Mouse (Mus musculus): ENCODE results near the gene Kpna4. TPM values are rescaled to one million over a fixed set of nuclear protein-coding genes. Genes with fewer than 3 reads are reported as not detected.

Gene Kpna4
- polyA plus RNA-seq (2012; rRNA removed) = 32.1 and 40.3 TPM in 2 replicates

GRCm38 (mm10) chr3:69126509-69127345 is at the start of gene Kpna4:
TSS of gene Kpna4 (minus strand) at chr3:69127113.
- DNase-seq (ENCODE audit: low read depth) = peak; percentile 99
- TF ChIP-seq CTCF (IDR thresholded peaks at IDR 0.05; ENCODE audit: borderline replicate concordance, extremely low read depth, insufficient read depth, insufficient read length) (no peak), POLR2A (IDR thresholded peaks at IDR 0.05; ENCODE audit: borderline replicate concordance, extremely low read depth, insufficient read depth, insufficient read length, poor library complexity, severe bottlenecking) (peak; percentile 83)

DNA sequence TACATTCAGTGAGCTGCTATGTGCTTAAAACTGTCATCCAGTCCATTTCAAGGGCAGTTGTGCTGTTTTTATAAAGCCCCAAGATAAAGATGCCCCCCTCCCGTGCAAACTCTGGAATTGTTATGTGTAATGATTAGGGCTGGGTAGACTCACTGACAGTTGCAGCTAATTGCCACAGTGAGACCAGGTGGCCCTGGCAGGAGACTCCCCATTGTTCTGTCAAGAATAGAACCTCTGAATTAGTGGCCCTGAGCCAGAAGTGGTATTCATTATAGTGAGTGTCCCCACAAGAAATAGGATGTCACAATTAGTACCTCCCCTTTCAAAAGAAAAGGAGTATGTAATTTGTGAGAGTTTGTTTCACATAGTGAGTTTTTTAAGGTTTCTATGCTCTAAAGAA is 48.3 kb upstream of the Kpna4 start:
- TF ChIP-seq CTCF (IDR thresholded peaks at IDR 0.05; ENCODE audit: borderline replicate concordance, extremely low read depth, insufficient read depth, insufficient read length) (no peak), POLR2A (IDR thresholded peaks at IDR 0.05; ENCODE audit: borderline replicate concordance, extremely low read depth, insufficient read depth, insufficient read length, poor library complexity, severe bottlenecking) (no peak)
- DNase-seq (ENCODE audit: low read depth) = peak; percentile 67

DNA sequence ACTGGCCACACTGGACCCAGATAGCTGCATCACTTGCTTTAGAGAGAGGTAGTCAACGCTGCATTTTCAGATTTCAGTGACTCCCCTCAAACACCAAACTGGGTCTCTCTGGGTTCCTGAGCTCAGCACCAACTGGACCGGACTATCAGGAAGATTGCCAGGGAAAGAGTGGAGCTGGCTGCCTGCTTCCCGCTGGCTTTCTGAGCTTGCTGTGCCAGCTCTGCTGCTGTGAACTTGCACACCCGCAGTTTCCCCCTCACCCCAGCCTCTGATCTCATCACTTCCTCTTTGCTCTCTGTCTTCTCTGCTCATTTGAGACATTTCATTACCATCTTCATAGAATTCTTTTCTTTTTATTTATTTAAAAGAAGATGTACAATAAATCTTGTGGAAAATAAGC is 44.2 kb upstream of the Kpna4 start:
- DNase-seq (ENCODE audit: low read depth) = no peak
- TF ChIP-seq CTCF (IDR thresholded peaks at IDR 0.05; ENCODE audit: borderline replicate concordance, extremely low read depth, insufficient read depth, insufficient read length) (no peak), POLR2A (IDR thresholded peaks at IDR 0.05; ENCODE audit: borderline replicate concordance, extremely low read depth, insufficient read depth, insufficient read length, poor library complexity, severe bottlenecking) (no peak)

DNA sequence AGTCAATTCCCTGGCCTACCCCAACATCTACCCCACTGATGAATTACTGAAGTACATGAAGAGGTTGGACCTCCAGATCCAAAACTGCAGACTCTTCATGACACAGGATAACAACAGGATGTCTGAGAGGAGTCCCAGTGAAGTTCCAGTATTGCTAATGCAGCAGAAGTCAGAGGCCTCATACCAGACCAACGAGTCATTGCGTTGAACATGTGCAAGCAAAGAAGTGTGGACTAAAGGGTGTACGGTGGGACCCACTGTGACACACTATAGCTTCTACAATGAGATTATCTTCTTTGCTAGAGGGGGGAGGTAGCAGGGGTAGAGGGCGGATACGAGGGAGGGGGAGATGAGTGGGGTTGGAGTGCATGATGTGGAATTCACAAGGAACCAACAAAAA is 42.9 kb upstream of the Kpna4 start:
- DNase-seq (ENCODE audit: low read depth) = no peak
- TF ChIP-seq POLR2A (IDR thresholded peaks at IDR 0.05; ENCODE audit: borderline replicate concordance, extremely low read depth, insufficient read depth, insufficient read length, poor library complexity, severe bottlenecking) (no peak), CTCF (IDR thresholded peaks at IDR 0.05; ENCODE audit: borderline replicate concordance, extremely low read depth, insufficient read depth, insufficient read length) (no peak)

DNA sequence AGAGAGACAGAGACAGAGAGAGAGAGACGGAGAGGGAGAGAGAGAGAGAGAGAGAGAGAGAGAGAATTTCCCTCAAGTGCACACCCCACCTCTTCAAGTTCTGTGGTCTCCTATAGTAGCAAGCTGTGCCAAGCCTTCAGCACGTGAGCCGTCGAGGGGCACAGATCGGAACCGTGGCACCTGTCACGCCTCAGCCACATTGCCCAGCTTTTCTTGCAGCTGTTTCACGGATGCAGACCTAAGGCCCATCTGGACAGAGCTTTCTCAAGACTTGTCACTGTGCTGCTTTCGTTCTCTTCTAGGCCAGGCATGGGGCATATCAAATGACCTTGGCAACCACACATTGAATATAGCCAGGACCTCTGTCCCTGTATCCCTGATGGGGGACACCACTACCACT is 41.8 kb upstream of the Kpna4 start:
- TF ChIP-seq POLR2A (IDR thresholded peaks at IDR 0.05; ENCODE audit: borderline replicate concordance, extremely low read depth, insufficient read depth, insufficient read length, poor library complexity, severe bottlenecking) (no peak), CTCF (IDR thresholded peaks at IDR 0.05; ENCODE audit: borderline replicate concordance, extremely low read depth, insufficient read depth, insufficient read length) (no peak)

DNA sequence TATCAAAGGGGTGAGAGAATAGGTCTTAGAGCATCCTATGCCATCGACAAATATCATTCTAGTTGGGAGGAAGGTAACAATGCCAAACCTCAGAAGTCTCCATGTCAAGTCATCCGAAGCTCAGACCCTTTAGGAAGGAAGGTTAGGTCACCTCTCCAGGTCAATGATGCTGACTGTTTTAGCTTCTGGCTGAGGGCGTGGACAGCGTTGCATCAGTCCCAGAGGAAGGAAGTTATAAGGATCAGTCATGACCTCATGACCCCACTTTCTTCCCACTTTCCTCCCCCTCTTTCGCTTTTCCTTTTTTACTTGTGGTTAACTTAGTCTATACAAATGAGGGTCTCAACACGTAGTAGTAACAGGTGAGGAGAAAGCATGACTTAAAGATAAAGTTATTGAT is 36.1 kb upstream of the Kpna4 start:
- TF ChIP-seq POLR2A (IDR thresholded peaks at IDR 0.05; ENCODE audit: borderline replicate concordance, extremely low read depth, insufficient read depth, insufficient read length, poor library complexity, severe bottlenecking) (no peak), CTCF (IDR thresholded peaks at IDR 0.05; ENCODE audit: borderline replicate concordance, extremely low read depth, insufficient read depth, insufficient read length) (no peak)

More for the DNA sequence above, 41.8 kb upstream of the Kpna4 start:
- no peak for DNase-seq (ENCODE audit: low read depth)

DNA sequence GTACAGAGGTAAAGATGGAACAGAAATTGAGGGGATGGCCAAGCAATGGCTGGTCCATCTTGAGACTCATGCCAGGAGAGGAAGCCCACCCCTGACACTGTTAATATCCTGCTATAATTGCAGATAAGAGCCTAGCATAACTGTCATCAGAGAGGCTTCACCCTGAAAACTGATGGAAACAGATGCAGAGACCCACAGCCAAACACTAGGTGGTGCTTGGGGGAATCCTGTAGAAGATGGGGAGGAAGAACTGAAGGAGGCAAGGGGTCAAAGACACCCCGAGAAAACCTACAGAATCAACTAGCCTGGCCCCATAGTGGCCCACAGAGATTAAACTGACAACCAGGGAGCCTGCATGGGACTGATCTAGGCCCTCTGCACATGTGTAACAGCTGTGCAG is 33.5 kb upstream of the Kpna4 start:
- TF ChIP-seq CTCF (IDR thresholded peaks at IDR 0.05; ENCODE audit: borderline replicate concordance, extremely low read depth, insufficient read depth, insufficient read length) (no peak), POLR2A (IDR thresholded peaks at IDR 0.05; ENCODE audit: borderline replicate concordance, extremely low read depth, insufficient read depth, insufficient read length, poor library complexity, severe bottlenecking) (no peak)

More for the DNA sequence above, 36.1 kb upstream of the Kpna4 start:
- no peak for DNase-seq (ENCODE audit: low read depth)

DNA sequence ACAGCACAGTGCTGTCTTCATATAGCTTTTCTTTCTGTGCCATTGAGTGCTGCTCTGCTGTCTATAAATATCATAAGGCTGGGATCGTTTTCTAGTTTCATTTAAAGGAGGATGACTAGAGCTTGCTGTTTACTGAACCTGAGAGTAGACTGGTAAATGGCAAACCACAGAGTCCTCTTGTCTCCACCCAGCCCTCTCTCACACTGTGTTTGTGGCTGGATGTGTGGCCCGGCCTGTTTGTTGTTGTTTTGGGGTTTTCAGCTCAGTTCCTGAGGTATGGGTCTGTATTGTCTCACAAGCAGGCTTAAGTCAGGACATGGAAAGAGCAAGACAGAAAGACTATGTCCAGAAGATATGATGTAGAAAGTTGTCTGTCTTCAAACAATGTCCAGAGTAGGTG is 32.6 kb upstream of the Kpna4 start:
- no peak for DNase-seq (ENCODE audit: low read depth)
- TF ChIP-seq CTCF (IDR thresholded peaks at IDR 0.05; ENCODE audit: borderline replicate concordance, extremely low read depth, insufficient read depth, insufficient read length) = no peak
- TF ChIP-seq POLR2A (IDR thresholded peaks at IDR 0.05; ENCODE audit: borderline replicate concordance, extremely low read depth, insufficient read depth, insufficient read length, poor library complexity, severe bottlenecking) = no peak

More for the DNA sequence above, 33.5 kb upstream of the Kpna4 start:
- DNase-seq (ENCODE audit: low read depth) = no peak

GRCm38 (mm10) chr3:69157886-69158285 is 31.0 kb upstream of the Kpna4 start:
- TF ChIP-seq CTCF (IDR thresholded peaks at IDR 0.05; ENCODE audit: borderline replicate concordance, extremely low read depth, insufficient read depth, insufficient read length) = no peak
- TF ChIP-seq POLR2A (IDR thresholded peaks at IDR 0.05; ENCODE audit: borderline replicate concordance, extremely low read depth, insufficient read depth, insufficient read length, poor library complexity, severe bottlenecking) = no peak
- DNase-seq (ENCODE audit: low read depth) = no peak

- DNase-seq (ENCODE audit: low read depth) = no peak
- TF ChIP-seq POLR2A (IDR thresholded peaks at IDR 0.05; ENCODE audit: borderline replicate concordance, extremely low read depth, insufficient read depth, insufficient read length, poor library complexity, severe bottlenecking) (no peak), CTCF (IDR thresholded peaks at IDR 0.05; ENCODE audit: borderline replicate concordance, extremely low read depth, insufficient read depth, insufficient read length) (no peak)
These were observed 29.6 kb upstream of the Kpna4 start for GRCm38 (mm10) chr3:69156484-69156883.

DNA sequence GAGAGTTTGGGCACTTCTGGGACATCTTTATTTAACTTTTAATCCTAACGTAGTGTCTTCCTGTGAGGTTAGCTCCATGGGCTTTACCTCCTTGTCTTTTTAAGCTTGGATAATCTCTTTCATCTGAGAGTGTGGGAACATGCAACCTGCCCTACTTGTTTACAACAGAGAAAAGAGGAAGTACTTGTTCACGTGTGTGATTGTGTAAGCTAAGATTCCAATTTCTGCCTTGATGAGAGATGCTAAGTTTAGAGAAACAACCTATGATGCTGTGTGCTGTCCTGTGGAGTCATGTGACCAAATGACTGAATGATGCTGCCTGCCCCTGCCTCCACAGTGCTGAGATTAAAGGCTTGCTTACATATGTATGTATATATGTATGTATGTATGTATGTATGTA is 27.8 kb upstream of the Kpna4 start:
- no peak for DNase-seq (ENCODE audit: low read depth)
- TF ChIP-seq POLR2A (IDR thresholded peaks at IDR 0.05; ENCODE audit: borderline replicate concordance, extremely low read depth, insufficient read depth, insufficient read length, poor library complexity, severe bottlenecking) (no peak), CTCF (IDR thresholded peaks at IDR 0.05; ENCODE audit: borderline replicate concordance, extremely low read depth, insufficient read depth, insufficient read length) (no peak)

GRCm38 (mm10) chr3:69150921-69151320 is 24.0 kb upstream of the Kpna4 start:
- TF ChIP-seq CTCF (IDR thresholded peaks at IDR 0.05; ENCODE audit: borderline replicate concordance, extremely low read depth, insufficient read depth, insufficient read length) (no peak), POLR2A (IDR thresholded peaks at IDR 0.05; ENCODE audit: borderline replicate concordance, extremely low read depth, insufficient read depth, insufficient read length, poor library complexity, severe bottlenecking) (no peak)
- DNase-seq (ENCODE audit: low read depth) = no peak
